Mouse (Mus musculus): ENCODE measurements at regions not wholly inside any gene's neighbourhood (a gene's known extent, or its start where the extent isn't known, plus 50 kb on each side); places are given as distances from the start of the nearest gene placed in this dataset.
A peak's percentile ranks its signal among the peaks of the same experiment; 100 is the strongest.
"Not testable (repeated sequence)": the region's sequence is repeated elsewhere in the genome, so short reads cannot be mapped to it uniquely, and the experiment has no call there.

DNA sequence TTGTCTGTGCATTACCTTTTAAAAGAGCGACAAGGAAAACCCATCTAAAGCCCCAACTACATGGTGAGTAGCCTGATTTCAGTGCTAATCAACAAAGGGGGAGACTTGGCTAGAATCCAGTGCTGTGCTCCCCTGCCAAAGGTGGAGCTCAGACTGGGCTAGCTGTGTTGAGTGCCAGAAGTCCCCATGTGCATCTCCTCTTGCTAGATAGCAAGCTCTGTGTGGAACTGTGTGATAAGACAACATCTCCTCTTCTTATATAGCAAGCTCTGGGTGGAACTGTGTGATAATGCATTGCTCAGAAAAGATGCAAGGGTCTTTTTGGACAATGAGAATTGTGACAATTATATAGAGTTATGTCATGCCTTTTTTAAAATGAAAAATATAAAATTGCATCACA lies 741.4 kb downstream of the Adam6a start:
- DNase-seq (ENCODE audit: low read depth, low spot score): no peak

DNA sequence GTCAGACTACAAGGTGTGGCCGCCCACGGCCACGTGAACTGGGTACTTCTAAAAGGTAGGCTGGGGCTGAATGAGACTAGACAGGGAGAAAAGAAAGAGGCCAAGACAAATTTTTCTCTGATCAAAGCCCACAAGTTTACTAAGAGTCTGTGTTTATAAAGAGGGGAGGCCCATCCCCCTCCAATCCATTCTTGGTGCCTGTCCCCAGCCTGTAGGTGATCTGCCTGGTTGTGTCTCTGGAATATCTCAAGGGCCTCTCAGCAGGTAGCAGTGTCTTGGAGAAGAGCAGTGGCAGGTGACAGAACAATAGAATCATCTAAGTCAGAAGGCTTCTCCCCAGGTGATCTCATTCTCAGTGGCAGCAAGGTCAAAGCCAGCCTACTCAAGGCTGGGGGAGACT lies 743.3 kb downstream of the Adam6a start:
- peak; percentile 56 for DNase-seq (ENCODE audit: low read depth, low spot score)

DNA sequence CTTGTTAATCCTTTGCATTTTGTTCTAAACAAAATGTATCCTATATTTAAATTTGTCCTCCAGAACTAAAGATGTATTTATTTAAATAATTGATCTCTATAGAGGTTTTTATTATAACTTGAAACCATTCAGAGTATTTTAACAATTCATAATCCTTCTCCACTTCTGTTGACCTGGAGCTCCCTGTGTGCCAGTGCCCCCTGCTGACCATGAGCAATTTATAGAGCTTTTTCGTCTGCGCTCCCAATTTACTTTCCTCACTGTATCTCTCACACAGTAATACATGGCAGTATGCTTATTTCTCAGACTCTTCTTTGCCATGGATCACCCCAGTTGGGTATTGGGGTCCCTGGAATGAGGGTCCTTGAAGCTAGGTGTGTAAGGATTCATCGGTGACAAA lies 747.4 kb downstream of the Adam6a start:
- no peak for DNase-seq (ENCODE audit: low read depth, low spot score)

DNA sequence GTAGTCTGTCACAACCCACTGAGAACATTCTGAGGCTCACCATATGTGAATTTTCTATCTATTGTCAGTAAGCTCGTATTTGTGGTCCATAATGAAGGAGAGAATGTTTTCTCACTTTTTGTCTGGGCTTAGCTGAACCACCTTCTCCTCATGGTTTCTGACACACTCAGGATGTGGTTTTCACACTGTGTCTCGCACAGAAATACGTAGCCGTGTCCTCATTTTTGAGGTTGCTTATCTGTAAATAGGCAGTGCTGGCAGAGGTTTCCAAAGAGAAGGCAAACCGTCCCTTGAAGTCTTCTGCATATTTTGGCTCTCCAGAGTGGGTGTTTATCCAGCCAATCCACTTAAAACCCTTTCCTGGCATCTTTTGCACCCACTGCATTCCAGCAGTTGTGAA lies 756.1 kb downstream of the Adam6a start:
- DNase-seq (ENCODE audit: low read depth, low spot score): no peak

DNA sequence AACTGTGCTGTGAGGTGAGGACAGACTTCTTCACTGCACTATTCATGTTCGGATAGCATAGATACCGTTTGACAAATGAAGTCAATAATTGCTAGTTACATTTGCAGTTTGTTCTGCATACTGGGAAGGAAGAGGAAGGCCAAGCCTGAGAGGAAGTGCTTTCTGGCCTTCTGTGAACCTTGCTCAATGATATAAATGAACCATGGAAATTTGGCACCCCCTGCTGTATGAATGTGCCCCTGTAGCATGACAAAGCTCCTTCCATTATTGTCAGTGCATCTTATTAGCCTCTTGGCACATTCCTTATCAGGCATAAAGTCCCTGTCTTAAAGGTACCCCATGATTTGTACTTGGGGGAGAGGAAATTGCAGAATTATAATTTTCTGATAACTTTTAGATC lies 758.0 kb downstream of the Adam6a start:
- DNase-seq (ENCODE audit: low read depth, low spot score): no peak

DNA sequence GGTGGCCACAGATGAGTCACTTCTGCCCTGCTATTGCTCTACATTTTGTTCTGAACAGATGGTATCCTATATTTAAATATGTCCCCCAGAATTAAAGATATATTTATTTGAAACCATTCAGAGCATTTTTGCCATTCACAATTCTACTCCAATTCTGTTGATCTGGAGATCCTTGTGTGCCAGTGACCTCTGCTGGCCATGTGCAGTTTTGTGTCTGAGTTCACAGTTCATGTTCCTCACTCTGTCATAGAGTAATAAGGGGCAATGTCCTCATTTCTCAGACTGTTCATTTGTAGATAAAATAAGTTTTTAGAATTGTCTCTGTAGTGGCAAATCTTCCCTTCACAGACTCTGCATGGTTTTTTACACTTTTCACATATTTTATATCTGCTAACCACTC lies 788.8 kb downstream of the Adam6a start:
- no peak for DNase-seq (ENCODE audit: low read depth, low spot score)

DNA sequence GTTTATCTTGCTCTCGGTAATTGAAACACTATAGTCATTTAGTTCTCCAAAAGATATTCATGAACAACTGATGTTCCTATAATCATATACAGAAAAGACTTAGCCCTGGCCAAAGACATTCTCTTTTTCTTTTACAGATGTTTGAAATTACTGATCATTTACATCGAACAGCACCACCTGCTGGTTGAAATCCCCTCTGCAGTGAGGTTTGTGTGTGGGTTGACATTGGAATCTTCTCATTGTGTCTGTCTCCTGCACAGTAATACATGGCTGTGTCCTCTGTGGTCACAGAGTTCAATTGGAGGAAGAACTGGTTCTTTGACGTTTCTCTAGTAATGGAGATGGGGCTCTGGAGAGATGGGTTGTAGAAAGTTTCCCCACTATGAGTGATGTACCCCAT lies 822.6 kb downstream of the Adam6a start:
- peak; percentile 37 for DNase-seq (ENCODE audit: low read depth, low spot score)

DNA sequence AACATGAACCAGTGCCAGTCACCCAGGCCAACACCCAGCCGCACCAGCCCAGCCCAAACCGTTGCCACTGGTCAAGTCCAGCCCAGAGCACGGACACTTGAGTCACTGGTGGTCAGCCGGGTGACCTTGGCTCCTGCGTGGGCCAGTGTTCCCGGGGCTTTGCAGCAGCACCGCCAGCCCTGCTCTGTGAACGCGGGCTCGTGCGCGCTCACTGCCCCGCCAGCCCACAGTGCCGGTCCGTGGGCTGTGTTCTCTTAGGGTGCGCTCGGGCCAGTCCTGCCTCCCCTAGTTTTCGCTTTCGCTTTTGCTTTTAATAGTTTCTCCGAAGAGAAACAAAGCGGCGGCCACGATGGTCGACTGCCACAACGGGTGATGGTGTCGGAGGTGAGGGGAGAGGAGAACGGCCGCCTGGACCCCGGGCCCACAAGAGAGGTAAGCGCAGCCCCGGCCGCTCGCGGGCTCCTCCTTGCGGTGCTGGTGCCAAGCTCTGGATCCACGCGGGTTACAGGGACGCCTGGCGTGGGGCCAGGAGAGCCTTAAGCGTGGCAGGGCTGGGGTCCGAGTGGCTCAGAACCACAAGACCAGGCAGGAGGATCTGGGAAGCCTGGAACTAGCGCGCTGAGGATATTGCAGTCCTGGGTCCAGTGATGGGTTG lies 835.1 kb downstream of the Adam6a start:
- DNase-seq (ENCODE audit: low read depth, low spot score): not testable (repeated sequence)

DNA sequence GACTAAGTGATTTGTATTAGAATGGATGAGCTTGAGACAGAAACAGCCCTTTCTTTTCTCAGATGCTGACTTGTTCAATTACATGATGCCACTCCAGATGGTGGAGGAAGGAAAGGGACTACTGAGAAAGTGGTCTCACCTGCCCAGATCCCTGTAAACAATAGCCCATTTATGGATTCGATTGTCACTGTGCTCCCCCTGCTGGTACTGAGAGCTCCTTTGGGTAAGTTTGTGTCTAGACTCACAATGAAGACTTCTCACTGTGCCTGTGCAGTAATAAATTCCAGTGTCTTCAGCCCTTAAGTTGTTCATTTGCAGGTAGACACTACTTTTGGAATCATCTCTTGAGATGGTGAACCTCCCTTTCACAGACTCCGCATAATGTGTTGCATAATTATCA lies 847.7 kb downstream of the Adam6a start:
- DNase-seq (ENCODE audit: low read depth, low spot score): peak; percentile 17

DNA sequence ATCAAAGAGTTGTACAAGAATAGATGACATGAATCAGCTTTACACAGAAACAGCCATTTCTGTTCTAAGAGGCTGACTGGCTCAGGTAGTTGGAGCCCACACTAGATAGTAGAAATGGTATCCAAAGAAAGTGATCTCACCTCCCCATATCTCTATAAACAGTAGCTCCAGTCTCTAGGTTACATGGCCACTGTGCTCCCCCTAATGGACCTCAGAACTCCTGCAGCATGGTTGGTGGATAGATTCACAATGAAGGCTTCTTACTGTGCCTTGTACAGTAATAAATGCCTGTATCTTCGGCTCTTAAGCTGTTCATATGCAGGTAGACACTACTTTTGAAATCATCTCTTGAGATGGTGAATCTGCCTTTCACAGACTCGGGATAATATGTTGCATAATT lies 862.5 kb downstream of the Adam6a start:
- DNase-seq (ENCODE audit: low read depth, low spot score): peak; percentile 39

DNA sequence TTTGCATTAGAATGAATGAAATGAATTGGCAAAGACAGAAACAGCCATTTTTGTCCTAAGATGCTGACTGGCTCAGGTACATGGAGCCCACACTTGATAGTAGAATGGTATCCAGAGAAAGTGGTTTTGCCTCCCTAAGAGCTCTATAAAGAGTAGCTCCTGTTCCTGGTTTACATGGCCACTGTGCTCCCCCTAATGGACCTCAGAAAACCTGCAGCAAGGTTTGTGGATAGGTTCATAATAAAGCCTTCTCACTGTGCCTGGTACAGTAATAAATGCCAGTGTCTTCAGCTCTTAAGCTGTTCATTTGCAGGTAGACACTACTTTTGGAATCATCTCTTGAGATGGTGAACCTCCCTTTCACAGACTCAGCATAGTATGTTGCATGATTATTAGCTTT lies 890.8 kb downstream of the Adam6a start:
- peak; percentile 16 for DNase-seq (ENCODE audit: low read depth, low spot score)

DNA sequence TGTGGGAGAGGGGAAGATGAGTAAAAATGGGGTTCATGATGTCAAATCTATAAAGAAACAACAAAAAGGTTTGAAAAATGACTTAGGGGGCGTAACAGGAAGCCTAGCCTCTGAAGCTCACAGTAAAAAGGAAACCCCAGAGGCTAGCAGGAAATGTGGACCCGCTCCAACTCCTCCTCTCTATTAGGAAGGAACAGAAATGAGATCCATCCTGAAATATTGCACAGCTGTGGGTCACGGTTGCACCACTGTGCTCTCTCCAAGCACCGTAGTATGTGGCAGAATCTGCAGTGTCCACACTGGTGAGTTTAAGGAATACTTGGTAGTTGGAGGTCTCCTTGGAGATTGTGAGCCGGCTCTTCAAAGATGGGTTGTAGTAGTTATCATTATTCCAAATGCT lies 918.3 kb downstream of the Adam6a start:
- DNase-seq (ENCODE audit: low read depth, low spot score): no peak

DNA sequence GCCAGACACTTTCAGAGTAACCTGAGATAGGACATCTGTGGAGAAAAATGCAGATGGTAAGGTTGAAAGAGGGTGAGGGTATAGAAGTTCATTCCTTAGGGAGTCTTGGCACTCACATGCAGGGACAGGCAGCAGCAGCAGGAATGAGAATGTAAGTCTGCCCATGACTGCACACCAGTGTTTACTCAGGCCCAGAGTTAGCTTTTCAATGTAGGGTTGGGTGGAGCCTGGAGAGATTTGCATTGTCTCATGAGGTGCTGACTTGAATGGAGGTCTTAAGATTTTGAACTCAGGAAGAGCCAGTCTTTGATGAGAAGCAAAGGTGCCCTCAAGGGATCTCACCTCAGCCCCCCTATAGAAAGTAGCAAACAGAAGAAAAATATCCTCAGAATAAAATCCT lies 918.9 kb downstream of the Adam6a start:
- peak; percentile 74 for DNase-seq (ENCODE audit: low read depth, low spot score)

DNA sequence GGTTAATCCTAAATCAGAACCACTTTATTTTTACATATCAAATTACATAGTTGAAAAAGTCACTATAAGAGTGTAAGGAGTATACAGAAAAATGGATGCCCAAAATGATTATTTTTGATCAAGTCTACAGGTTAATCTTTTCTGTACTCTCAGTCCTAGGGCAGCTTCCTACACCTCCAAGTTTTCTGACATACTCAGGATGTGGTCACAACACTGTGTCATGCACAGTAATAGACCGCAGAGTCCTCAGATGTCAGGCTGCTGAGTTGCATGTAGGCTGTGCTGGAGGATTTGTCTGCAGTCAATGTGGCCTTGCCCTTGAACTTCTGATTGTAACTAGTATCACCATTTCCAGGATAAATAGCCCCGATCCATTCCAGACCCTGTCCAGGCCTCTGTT lies 925.1 kb downstream of the Adam6a start:
- DNase-seq (ENCODE audit: low read depth, low spot score): no peak

DNA sequence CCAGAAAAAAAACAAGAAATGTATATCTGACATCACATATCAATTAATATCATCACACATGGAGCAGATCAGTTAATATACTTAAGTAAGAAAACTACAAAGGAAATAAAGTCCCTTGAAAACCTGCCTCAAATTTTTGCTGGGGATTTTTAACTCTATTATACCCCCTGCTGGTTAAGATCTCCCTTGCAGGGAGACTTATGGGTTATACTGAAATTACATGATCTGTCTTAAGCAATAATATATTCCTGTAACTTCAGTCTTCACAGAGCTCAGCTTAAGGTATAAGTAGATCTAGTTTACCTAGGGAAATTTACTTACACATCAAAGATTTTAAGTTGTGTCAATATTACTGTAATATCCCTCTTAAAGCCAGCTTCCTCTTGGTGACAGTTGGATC lies 929.0 kb downstream of the Adam6a start:
- DNase-seq (ENCODE audit: low read depth, low spot score): not testable (repeated sequence)

DNA sequence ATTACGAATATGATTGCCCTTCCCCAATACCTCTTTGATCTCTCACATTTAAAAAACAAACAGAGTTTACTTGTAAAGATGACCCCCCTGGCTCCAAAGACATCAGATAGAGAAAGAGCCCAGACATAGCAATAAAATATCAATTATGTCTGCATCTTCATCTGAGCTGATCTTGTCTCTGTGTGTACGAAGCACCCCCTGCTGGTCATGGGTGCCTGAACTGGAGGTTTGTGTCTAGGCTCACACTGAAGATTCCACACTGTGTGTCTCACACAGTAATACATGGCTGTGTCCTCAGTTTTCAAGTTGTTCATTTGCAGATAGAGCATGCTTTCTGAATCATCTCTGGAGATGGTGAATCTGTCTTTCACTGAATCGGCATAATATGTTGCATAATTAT lies 935.0 kb downstream of the Adam6a start:
- peak; percentile 21 for DNase-seq (ENCODE audit: low read depth, low spot score)

DNA sequence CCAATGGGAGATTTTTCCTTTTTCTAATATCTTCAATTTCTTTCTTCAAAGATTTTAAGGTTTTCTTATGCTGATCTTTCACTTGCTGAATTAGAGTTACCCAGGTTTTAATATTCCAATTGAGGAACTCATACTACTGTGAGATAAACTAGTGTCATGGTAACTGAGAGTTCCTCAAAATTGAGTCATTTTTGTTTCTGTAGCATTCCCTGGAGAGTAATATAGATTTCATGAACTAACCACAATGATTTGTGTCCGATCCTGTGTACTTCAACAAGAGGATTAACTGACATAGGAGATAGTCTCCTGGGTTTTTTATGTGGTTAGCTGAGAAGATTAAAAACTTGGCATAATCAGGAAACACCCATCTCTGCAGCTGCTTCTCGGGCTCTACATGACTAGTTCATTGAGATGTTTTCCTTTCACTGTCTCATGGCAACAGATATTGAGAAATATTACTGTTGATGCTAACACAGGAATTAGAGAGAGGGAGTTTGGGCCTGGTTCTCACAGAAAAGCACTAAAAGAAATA lies 949.9 kb downstream of the Adam6a start:
- not testable (repeated sequence) for DNase-seq (ENCODE audit: low read depth, low spot score)

DNA sequence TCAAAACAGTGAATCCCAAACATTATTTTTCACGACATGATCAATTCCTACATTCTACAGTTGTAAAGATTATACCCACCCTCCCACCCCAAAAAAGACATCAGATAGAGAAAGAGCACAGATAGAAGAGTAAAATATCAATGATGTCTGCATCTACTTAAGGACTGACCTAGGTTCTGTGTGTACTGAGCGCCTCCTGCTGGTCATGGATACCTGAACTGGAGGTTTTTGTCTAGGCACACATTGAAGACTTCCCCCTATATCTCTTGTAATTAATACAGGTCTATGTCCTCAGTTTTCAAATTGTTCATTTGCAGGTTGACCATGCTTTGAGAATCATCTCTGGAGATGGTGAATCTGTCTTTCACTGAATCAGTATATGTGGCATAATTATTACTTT lies 952.0 kb downstream of the Adam6a start:
- DNase-seq (ENCODE audit: low read depth, low spot score): peak; percentile 59

DNA sequence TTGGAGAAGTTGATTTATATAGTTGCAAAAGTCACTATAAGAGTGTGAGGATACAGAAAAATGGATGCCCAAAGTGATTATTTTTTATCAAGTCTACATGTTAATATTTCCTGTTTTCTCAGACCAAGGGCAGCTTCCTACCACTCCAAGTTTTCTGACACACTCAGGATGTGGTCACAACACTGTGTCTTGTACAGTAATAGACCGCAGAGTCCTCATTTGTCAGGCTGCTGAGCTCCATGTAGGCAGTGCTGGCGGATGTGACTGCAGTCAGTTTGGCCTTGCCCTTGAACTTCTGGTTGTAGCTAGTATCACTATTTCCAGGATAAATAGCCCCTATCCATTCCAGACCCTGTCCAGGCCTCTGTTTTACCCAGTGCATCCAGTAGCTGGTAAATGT lies 969.4 kb downstream of the Adam6a start:
- DNase-seq (ENCODE audit: low read depth, low spot score): no peak

DNA sequence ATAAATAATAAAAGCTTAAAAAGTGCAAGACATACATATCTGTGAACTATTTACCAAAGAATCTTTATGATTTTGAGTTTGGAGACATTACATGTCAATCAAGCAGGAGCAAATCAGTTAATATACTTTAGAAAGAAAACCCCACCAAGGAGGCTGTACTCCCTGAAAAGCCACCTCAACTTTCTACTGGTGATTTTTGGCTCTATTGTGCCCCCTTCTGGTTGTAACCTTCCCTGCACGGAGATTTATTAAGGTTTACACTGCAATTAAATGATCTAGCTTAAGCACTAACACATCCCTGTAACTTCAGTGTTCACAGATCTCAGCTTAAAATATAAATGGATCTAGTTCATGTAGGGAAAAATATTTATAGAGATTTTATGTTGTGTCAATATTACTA lies 998.4 kb downstream of the Adam6a start:
- peak; percentile 32 for DNase-seq (ENCODE audit: low read depth, low spot score)

DNA sequence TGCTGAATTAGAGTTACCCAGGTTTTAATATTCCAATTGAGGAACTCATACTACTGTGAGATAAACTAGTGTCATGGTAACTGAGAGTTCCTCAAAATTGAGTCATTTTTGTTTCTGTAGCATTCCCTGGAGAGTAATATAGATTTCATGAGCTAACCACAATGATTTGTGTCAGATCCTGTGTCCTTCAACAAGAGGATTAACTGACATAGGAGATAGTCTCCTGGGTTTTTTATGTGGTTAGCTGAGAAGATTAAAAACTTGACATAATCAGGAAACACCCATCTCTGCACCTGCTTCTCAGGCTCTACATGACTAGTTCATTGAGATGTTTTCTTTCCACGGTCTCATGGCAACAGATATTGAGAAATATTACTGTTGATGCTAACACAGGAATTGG lies 1001.2 kb downstream of the Adam6a start:
- not testable (repeated sequence) for DNase-seq (ENCODE audit: low read depth, low spot score)

DNA sequence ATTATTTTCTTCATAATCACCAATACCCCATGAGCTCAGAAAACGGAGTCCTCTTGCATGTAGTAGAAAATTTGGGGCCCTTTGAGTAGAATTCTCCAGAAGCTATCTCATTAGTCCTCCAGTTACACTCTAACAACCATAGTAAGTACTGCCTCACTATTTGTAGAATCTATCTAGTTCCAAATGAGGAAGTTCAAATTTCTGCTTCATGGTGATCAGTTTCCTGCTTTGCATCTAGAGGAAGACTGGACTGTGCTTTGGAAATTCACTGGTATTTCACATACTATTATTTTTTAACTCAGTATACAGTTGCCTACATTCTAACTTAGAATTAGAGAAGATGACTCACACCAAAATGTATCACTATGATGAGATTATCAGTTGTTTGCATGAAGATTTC lies 1018.7 kb downstream of the Adam6a start:
- no peak for DNase-seq (ENCODE audit: low read depth, low spot score)

DNA sequence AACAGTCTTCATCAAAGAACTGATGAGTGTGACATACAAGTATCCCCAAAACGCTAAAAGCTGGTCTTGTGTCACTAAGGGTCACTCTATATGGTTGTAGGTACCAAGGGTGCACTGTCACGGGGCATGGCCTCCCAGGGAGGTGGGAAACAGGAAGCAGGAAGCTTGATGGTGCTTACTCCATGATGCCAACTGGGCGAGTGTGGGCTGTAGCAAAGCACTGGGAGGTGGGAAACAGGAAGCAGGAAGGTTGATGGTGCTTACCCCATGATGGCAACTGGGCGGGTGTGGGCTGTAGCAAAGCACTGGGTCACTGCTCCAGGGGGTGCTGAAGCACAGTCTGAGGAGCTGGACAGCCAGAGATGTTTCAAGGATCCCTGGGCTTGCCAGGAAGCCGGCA lies 1019.3 kb downstream of the Adam6a start:
- no peak for DNase-seq (ENCODE audit: low read depth, low spot score)

DNA sequence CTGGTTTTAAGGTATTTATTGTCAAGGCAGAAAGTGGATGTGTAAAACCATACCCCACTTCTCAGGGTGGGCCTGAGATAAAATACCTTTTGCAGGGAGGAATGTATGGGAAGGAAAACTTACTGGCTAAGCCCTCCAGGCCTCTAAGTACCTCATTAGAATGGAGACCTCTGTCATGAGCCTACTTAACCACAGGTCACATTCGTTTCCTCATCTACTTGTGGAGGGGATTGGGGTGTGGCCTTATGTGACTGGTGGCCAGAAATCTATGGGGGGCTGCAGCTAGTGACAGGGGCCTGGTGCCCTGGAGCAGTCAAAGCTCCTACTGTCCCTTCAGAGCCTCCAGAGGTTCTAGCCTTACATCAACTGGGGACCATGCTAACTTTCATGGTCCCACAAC lies 1020.0 kb downstream of the Adam6a start:
- no peak for DNase-seq (ENCODE audit: low read depth, low spot score)
